Mouse (Mus musculus) embryonic facial prominence, embryonic 14.5 days (tissue): ENCODE measurements around the gene Borcs7. TPM values are rescaled to one million over a fixed set of nuclear protein-coding genes. Genes with fewer than 3 reads are reported as not detected.

Experiments used
- ATAC-seq: fragments of 200-750 bp; cut with Nextera tagmentation; 2 replicates; pipeline ENCODE4 v1.8.0; 2017; ENCODE audit warnings: low read depth, moderate number of reproducible peaks, moderate TSS enrichment
- DNase-seq: peaks from one replicate; pipeline ENCODE4 v3.0.0-alpha.2; 2015; ENCODE audit warnings: low spot score
- H3K27ac ChIP-seq: fragments of 300-500 bp; sonication (generic); replicated peaks from 2 replicates; pipeline ENCODE4 v1.5.1; 2014; ENCODE audit warnings: low read depth, mild to moderate bottlenecking, low read length, moderate library complexity
- H3K27me3 ChIP-seq: fragments of 300-500 bp; sonication (generic); replicated peaks from 2 replicates; pipeline ENCODE4 v1.6.1; 2014; ENCODE audit warnings: low read length; ENCODE audit not compliant: control insufficient read depth, insufficient read depth
- H3K36me3 ChIP-seq: fragments of 300-500 bp; sonication (generic); 2 replicates; pipeline ENCODE4 v1.6.1; 2014; ENCODE audit warnings: low read length, mixed read lengths; ENCODE audit not compliant: control insufficient read depth, insufficient read depth
- H3K4me1 ChIP-seq: fragments of 300-500 bp; sonication (generic); 2 replicates; pipeline ENCODE4 v1.6.1; 2014; ENCODE audit warnings: antibody characterized with exemption, low read length; ENCODE audit not compliant: control insufficient read depth, insufficient read depth
- H3K4me2 ChIP-seq: fragments of 300-500 bp; sonication (generic); 2 replicates; pipeline ENCODE4 v1.6.1; 2014; ENCODE audit warnings: low read depth, mild to moderate bottlenecking, low read length, moderate library complexity, mixed read lengths
- H3K4me3 ChIP-seq: fragments of 300-500 bp; sonication (generic); 2 replicates; pipeline ENCODE4 v1.5.1; 2014; ENCODE audit warnings: low read depth, mild to moderate bottlenecking, low read length
- H3K9ac ChIP-seq: fragments of 300-500 bp; sonication (generic); 2 replicates; pipeline ENCODE4 v1.6.1; 2014; ENCODE audit warnings: low read depth, mild to moderate bottlenecking, low read length, moderate library complexity, mixed read lengths
- H3K9me3 ChIP-seq: fragments of 300-500 bp; sonication (generic); 2 replicates; pipeline ENCODE4 v1.6.1; 2016; ENCODE audit warnings: low read length; ENCODE audit not compliant: control insufficient read depth
- WGBS: fragments of 180-500 bp; shearing (Covaris S2); extraction: QIAGEN DNeasy Blood & Tissue Kit; methylation state at CpG from one replicate; pipeline ENCODE4 v1.1.7; 2014; 5-methylcytosine and 5-hydroxymethylcytosine counted together
- polyA plus RNA-seq: library from polyadenylated mRNA; unstranded; fragments of >200 nt; fragmentation: Nextera tagmentation; extraction: Ambion mirVana; gene quantifications from 2 replicates; pipeline ENCODE4 v1.2.1, GENCODE M21; 2014

The Borcs7 gene
- polyA plus RNA-seq, 1 experiment from 2014 or later: 14.3 TPM

DNA sequence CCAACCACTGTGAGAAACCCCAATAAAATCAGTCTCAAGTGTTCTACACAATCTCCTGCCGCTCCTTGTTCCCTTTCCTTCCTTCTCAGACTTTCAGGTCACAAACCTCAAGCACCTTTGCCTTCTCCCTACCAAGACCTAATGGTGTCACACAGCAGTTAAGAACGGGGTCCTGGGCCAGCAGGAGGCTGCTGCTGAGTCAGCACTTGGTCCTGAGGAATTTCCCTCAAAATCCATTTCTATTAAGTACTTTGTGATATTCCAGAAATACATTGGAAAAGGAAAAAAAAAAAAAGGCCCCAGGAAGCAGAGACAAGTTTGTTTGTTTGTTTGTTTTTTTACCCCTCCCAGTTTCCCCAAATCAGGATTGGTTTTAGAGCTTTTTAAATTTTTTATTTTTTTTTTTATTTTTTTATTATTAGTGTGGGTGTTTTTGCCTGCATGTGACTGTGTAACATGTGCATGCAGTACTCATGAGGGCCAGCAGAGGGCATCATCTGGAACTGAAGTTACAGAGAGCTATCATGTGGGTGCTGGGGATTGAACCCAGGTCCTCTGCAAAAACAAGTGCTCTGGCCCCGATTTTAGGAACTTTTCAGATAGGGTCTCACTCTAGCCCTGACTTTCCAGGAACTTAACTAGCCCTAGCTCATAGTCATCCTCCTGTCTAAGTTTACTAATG lies 32.2 kb upstream of the Borcs7 start:
- H3K36me3 ChIP-seq: peaks cover 48% of the 10 kb centered on the region
- no peaks in the 10 kb centered on the region for H3K27me3 ChIP-seq
- 87% methylated on average over 3 of the region's 3 CpGs for WGBS
- no peaks in the 10 kb centered on the region for H3K4me1 ChIP-seq
- H3K27ac ChIP-seq: no peak overlapping the region
- H3K9me3 ChIP-seq: no peaks in the 10 kb centered on the region
- H3K4me3 ChIP-seq: no peak overlapping the region
- ATAC-seq (no peak), DNase-seq (no peak)
- H3K4me2 ChIP-seq: no peak overlapping the region
- H3K9ac ChIP-seq: no peak overlapping the region

- DNase-seq: no peak
- Histone ChIP-seq H3K27ac (no peak overlapping the region), H3K36me3 (peaks cover 41% of the 10 kb centered on the region), H3K4me1 (no peaks in the 10 kb centered on the region), H3K9ac (no peak overlapping the region), H3K9me3 (no peaks in the 10 kb centered on the region), H3K4me3 (no peak overlapping the region), H3K27me3 (no peaks in the 10 kb centered on the region), H3K4me2 (no peak overlapping the region)
- WGBS: 96% methylated on average over 7 of the region's 7 CpGs
- ATAC-seq: no peak
Observed at GRCm38 (mm10) chr19:46658348-46658747, 31.4 kb upstream of the Borcs7 start.

GRCm38 (mm10) chr19:46658851-46659250 lies 30.9 kb upstream of the Borcs7 start:
- no peaks in the 10 kb centered on the region for H3K4me1 ChIP-seq
- no peaks in the 10 kb centered on the region for H3K9me3 ChIP-seq
- ATAC-seq (no peak), DNase-seq (no peak)
- H3K27me3 ChIP-seq: no peaks in the 10 kb centered on the region
- no peak overlapping the region for H3K27ac ChIP-seq
- WGBS: 88% methylated on average over 9 of the region's 9 CpGs
- peaks cover 36% of the 10 kb centered on the region for H3K36me3 ChIP-seq
- H3K4me2 ChIP-seq: no peak overlapping the region
- H3K4me3 ChIP-seq: no peak overlapping the region
- H3K9ac ChIP-seq: no peak overlapping the region

DNA sequence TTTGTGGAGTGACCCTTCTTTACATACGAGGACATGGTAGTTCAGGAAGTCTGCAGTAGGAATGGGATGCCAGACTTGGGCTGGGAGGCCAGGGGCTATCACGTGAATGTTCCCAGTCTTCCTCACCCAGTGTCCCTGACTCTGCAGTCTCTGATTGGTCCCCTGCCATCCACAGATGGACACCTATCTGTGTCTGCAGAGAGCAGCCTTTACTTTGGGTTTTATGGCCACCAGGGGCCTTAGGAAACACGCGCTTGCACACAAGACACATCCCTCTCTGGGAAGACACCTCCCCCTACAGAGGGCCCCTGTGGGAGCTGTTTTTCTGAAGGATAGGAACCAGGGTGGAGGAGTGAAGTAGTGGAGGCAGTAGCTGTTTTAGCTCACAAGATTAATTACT lies 28.2 kb upstream of the Borcs7 start:
- Histone ChIP-seq H3K9ac (no peak overlapping the region), H3K4me2 (no peak overlapping the region), H3K27me3 (no peaks in the 10 kb centered on the region), H3K9me3 (no peaks in the 10 kb centered on the region), H3K27ac (no peak overlapping the region), H3K36me3 (peaks cover 10% of the 10 kb centered on the region), H3K4me1 (no peaks in the 10 kb centered on the region), H3K4me3 (no peak overlapping the region)
- DNase-seq (no peak), ATAC-seq (no peak)
- WGBS: 68% methylated on average over 4 of the region's 4 CpGs

DNA sequence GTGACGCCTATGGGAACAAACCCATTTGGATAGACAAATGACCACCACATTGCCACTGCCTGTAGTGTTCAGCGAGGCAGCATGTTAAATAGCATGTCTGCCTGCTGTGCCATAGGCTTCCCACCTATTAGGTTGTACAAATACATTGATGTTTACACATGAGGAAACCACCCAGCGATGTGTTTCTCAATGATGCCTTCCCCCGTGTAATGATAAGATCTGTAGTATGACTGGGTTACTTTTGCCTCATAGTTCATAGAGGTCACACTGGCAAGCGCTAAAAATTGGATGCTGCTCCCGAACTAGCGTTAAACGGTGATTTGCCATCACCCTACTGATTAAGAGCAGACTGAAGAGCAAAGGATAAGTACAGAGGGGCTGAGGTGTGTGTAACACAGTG lies 27.5 kb upstream of the Borcs7 start:
- H3K9ac ChIP-seq: no peak overlapping the region
- no peak for ATAC-seq

DNA sequence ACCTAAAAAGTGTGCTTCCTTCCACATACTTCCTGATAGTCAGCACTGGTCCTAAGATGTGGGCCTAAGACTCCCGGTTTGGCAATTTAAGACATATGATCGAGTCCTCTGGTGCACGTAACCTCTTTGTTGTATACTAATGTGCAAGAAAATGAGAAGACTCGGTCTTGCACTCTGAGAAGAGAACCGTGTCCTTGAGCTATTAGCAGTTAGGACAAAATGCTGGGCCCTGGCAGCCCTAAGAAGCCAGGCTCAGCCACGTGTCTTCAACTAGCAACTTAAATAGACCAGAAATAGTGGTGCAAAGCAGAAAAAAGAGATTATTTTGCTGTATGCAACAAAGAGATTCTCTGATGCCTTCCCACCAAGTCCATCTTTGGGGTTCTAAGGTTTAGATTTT lies 26.9 kb upstream of the Borcs7 start:
- Histone ChIP-seq H3K27ac (no peak overlapping the region), H3K9ac (no peak overlapping the region), H3K4me3 (no peak overlapping the region), H3K4me1 (no peaks in the 10 kb centered on the region), H3K27me3 (no peaks in the 10 kb centered on the region), H3K4me2 (no peak overlapping the region), H3K9me3 (no peaks in the 10 kb centered on the region), H3K36me3 (no peaks in the 10 kb centered on the region)
- no peak for ATAC-seq
- DNase-seq: no peak
- 64% methylated on average over 6 of the region's 6 CpGs for WGBS

More for the DNA sequence above, 27.5 kb upstream of the Borcs7 start:
- H3K27ac ChIP-seq: no peak overlapping the region
- H3K4me3 ChIP-seq: no peak overlapping the region
- 76% methylated on average over 8 of the region's 8 CpGs for WGBS
- DNase-seq: no peak
- H3K4me1 ChIP-seq: no peaks in the 10 kb centered on the region
- H3K9me3 ChIP-seq: no peaks in the 10 kb centered on the region
- H3K4me2 ChIP-seq: no peak overlapping the region
- no peaks in the 10 kb centered on the region for H3K27me3 ChIP-seq
- H3K36me3 ChIP-seq: peaks cover 3% of the 10 kb centered on the region

GRCm38 (mm10) chr19:46665474-46665873 lies 24.2 kb upstream of the Borcs7 start:
- 43% methylated on average over 7 of the region's 7 CpGs for WGBS
- no peaks in the 10 kb centered on the region for H3K36me3 ChIP-seq

GRCm38 (mm10) chr19:46667300-46667699 lies 22.4 kb upstream of the Borcs7 start:
- Histone ChIP-seq H3K4me3 (no peak overlapping the region), H3K4me2 (no peak overlapping the region), H3K9me3 (no peaks in the 10 kb centered on the region), H3K36me3 (no peaks in the 10 kb centered on the region), H3K27me3 (no peaks in the 10 kb centered on the region), H3K27ac (no peak overlapping the region), H3K4me1 (no peaks in the 10 kb centered on the region), H3K9ac (no peak overlapping the region)
- DNase-seq: no peak
- no peak for ATAC-seq
- 59% methylated on average over 11 of the region's 11 CpGs for WGBS

More at GRCm38 (mm10) chr19:46665474-46665873, 24.2 kb upstream of the Borcs7 start:
- peak; percentile 64; the same call in 1 of the 2 replicates for ATAC-seq
- Histone ChIP-seq H3K4me3 (no peak overlapping the region), H3K27me3 (no peaks in the 10 kb centered on the region), H3K4me2 (no peak overlapping the region), H3K4me1 (no peaks in the 10 kb centered on the region), H3K9me3 (no peaks in the 10 kb centered on the region), H3K27ac (no peak overlapping the region), H3K9ac (no peak overlapping the region)
- DNase-seq: peak; percentile 50

DNA sequence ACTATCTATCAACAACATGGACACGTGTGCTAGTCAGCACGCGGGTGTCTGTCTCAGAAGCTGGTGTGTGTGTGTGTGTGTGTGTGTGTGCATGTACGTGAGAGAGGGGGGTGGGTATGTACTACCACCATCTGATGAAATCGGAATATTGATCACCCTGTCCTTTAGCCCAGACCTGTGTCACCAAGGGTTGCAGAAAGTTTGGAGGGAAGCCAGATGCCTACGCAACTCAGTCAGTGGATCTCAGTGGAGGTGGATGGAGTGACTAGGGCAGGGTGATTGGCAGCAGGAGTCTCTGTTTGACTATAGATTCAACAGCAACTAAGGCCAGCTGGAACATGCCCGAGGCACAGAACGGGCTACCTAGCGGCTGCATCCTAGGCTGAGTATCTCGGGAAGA lies 21.4 kb upstream of the Borcs7 start:
- Histone ChIP-seq H3K36me3 (no peaks in the 10 kb centered on the region), H3K27ac (no peak overlapping the region), H3K4me1 (no peaks in the 10 kb centered on the region), H3K9me3 (no peaks in the 10 kb centered on the region), H3K27me3 (no peaks in the 10 kb centered on the region), H3K4me2 (no peak overlapping the region), H3K4me3 (no peak overlapping the region), H3K9ac (no peak overlapping the region)
- 81% methylated on average over 10 of the region's 10 CpGs for WGBS
- ATAC-seq (no peak), DNase-seq (no peak)
